Mouse (Mus musculus): Measurements from ENCODE around the gene Rnf113a1. TPM values are rescaled to one million over a fixed set of nuclear protein-coding genes. Genes with fewer than 3 reads are reported as not detected.
"Not testable (repeated sequence)": the region's sequence is repeated elsewhere in the genome, so short reads cannot be mapped to it uniquely, and the experiment has no call there.

Rnf113a1 gene
- total and polyA plus RNA-seq, 3 experiments = 6.7 to 8.8 TPM; not detected in 1

DNA sequence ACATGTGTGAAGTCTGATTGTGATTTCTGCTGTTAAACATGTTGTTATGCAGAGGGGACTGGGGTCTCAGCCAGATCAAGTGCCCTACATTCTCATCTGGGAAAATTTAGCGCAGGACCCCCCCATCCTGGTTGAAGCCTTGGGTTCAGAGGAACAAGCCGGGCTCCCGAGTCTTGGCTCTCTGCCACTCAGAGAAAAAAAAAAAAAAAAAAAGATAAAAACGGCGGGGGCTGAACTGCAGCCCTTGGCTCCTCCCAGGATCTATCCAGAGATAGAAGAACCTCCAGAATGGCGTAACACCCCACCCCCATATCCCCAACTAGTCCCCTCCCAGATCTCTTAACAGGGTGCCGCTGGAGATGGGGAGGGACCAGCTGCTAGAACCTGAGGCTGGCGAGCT, 6.6 kb upstream of the Rnf113a1 start:
- H3K36me3 ChIP-seq (ENCODE audit: control insufficient read depth in 1 of 2, insufficient read depth in 2 of 2, low read length in 2 of 2); H3K9me3 ChIP-seq (replicated peaks; ENCODE audit: insufficient read depth, low read length); H3K27me3 ChIP-seq (ENCODE audit: control insufficient read depth in 1 of 2, insufficient read depth in 2 of 2, low read length in 2 of 2); H3K79me2 ChIP-seq (ENCODE audit: control insufficient read depth, insufficient read depth, low read length, poor library complexity); H3K4me1 ChIP-seq (ENCODE audit: control insufficient read depth in 1 of 2, insufficient read depth in 2 of 2, low read length in 2 of 2); H3K27ac ChIP-seq (ENCODE audit: control insufficient read depth, low read depth, low read length): not testable (repeated sequence)
- H3K9ac ChIP-seq (ENCODE audit: control insufficient read depth, low read depth, low read length, poor library complexity, severe bottlenecking) = peak overlapping the region; percentile 34
- peak; percentile 42 for DNase-seq (ENCODE audit: low read depth, low spot score)
- H3K4me3 ChIP-seq (ENCODE audit: control insufficient read depth in 1 of 2, insufficient read depth in 1 of 2, low read depth in 2 of 2, low read length in 2 of 2) = peak overlapping the region; percentile 36 to 43; a peak in 3 of 4 replicates
- peak; percentile 90 for TF ChIP-seq ZNF384 (IDR thresholded peaks at IDR 0.05; ENCODE audit: low read depth, low read length)

DNA sequence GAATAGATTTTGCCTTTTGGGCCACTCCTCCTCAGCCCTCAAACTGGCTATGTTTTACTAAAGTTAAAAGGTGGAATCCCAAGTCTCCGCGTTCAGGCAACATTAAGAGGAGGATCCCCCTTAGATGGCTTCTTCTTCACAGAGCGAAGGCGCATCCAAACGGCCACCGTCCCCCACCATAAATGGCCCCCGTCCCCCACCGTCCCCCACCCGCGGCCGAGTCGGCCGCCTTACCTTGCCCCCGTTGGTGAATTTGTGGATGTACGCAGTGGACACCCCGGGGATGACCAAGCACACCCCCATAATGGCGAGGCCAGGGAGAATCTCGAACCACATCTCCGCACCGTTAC, 315 bp upstream of the Rnf113a1 start:
- Histone ChIP-seq H3K36me3 (ENCODE audit: control insufficient read depth in 1 of 2, insufficient read depth in 2 of 2, low read length in 2 of 2) (peaks cover 0 to 7% of the 10 kb centered on the region in 2 experiments; a peak in 3 of 4 replicates), H3K27me3 (ENCODE audit: control insufficient read depth in 1 of 2, insufficient read depth in 2 of 2, low read length in 2 of 2) (no peaks in the 10 kb centered on the region), H3K9ac (ENCODE audit: control insufficient read depth, low read depth, low read length, poor library complexity, severe bottlenecking) (peak overlapping the region; percentile 81), H3K9me3 (replicated peaks; ENCODE audit: insufficient read depth, low read length) (no peaks in the 10 kb centered on the region), H3K4me1 (ENCODE audit: control insufficient read depth in 1 of 2, insufficient read depth in 2 of 2, low read length in 2 of 2) (peaks cover 0 to 4% of the 10 kb centered on the region in 2 experiments), H3K79me2 (ENCODE audit: control insufficient read depth, insufficient read depth, low read length, poor library complexity) (peaks cover 20% of the 10 kb centered on the region), H3K4me3 (ENCODE audit: control insufficient read depth in 1 of 2, insufficient read depth in 1 of 2, low read depth in 2 of 2, low read length in 2 of 2) (peak overlapping the region; percentile 92 to 100), H3K27ac (ENCODE audit: control insufficient read depth, low read depth, low read length) (peak overlapping the region; percentile 34)
- TF ChIP-seq POLR2A (IDR thresholded peaks at IDR 0.05; ENCODE audit: control insufficient read depth in 1 of 2, insufficient read depth in 1 of 2, low read depth in 1 of 2, low read length in 2 of 2, poor library complexity in 1 of 2) = 0 out of 4 replicates have a peak, but pooled peaks of 1 of the 2 experiments have one; percentile 3
- TF ChIP-seq UBTF (IDR thresholded peaks at IDR 0.05; ENCODE audit: borderline replicate concordance, insufficient read depth, low read depth, low read length) = no peak
- no peak for DNase-seq (ENCODE audit: low read depth, low spot score)

DNA sequence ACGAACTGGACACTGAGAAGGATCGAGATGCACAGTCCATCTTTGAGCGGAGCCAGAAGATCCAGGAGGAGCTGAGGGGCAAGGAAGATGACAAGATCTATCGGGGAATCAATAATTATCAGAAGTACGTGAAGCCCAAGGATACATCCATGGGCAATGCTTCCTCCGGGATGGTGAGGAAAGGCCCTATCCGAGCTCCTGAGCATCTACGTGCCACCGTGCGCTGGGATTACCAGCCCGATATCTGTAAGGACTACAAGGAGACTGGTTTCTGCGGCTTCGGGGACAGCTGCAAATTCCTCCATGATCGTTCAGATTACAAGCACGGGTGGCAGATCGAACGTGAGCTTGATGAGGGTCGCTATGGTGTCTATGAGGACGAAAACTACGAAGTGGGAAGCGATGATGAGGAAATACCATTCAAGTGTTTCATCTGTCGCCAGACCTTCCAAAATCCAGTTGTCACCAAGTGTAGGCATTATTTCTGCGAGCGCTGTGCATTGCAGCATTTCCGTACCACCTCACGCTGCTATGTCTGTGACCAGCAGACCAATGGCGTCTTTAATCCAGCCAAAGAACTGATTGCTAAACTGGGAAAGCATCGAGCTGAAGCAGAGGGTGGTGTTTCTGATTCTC, 817 bp downstream of the Rnf113a1 start:
- Histone ChIP-seq H3K79me2 (ENCODE audit: control insufficient read depth, insufficient read depth, low read length, poor library complexity) (peaks cover 20% of the 10 kb centered on the region), H3K4me1 (ENCODE audit: control insufficient read depth in 1 of 2, insufficient read depth in 2 of 2, low read length in 2 of 2) (peaks cover 0 to 4% of the 10 kb centered on the region in 2 experiments), H3K9ac (ENCODE audit: control insufficient read depth, low read depth, low read length, poor library complexity, severe bottlenecking) (peak overlapping the region; percentile 81), H3K27me3 (ENCODE audit: control insufficient read depth in 1 of 2, insufficient read depth in 2 of 2, low read length in 2 of 2) (no peaks in the 10 kb centered on the region), H3K4me3 (ENCODE audit: control insufficient read depth in 1 of 2, insufficient read depth in 1 of 2, low read depth in 2 of 2, low read length in 2 of 2) (peak overlapping the region; percentile 92 to 100), H3K9me3 (replicated peaks; ENCODE audit: insufficient read depth, low read length) (no peaks in the 10 kb centered on the region), H3K36me3 (ENCODE audit: control insufficient read depth in 1 of 2, insufficient read depth in 2 of 2, low read length in 2 of 2) (peaks cover 0 to 7% of the 10 kb centered on the region in 2 experiments; a peak in 3 of 4 replicates), H3K27ac (ENCODE audit: control insufficient read depth, low read depth, low read length) (no peak overlapping the region; the same call in 1 of the 2 replicates)
- peak; percentile 20; the same call in 1 of the 2 replicates for TF ChIP-seq MXI1 (IDR thresholded peaks at IDR 0.05; ENCODE audit: low read depth, low read length)
- TF ChIP-seq NRF1 (IDR thresholded peaks at IDR 0.05; ENCODE audit: insufficient read depth, low read depth, low read length, poor library complexity, severe bottlenecking) = no peak
- TF ChIP-seq ELF1 (IDR thresholded peaks at IDR 0.05; ENCODE audit: low read depth, low read length) = no peak
- no peak for TF ChIP-seq GABPA (IDR thresholded peaks at IDR 0.05; ENCODE audit: low read depth, low read length)
- TF ChIP-seq ZNF384 (IDR thresholded peaks at IDR 0.05; ENCODE audit: low read depth, low read length) = no peak
- peak; percentile 50 for DNase-seq (ENCODE audit: low read depth, low spot score)

DNA sequence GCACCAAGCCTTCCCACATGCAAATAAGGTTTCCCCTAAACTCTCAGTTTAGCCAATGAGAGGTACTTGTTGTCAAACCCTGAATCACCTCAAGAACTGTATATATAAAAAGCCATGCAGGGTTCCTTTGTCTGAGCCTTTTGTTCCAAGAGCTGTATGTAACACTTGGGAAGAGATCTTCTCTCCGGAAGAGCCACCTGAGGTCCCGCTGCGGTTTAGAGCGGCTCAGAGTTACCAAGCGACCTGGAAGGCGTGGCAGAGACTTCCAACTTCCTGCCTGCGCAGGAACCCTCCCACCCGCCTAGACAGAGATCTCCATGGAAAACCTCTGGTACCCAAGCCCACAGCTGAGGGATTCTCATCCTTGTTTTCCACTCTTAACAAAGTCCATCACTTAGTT, 7.6 kb downstream of the Rnf113a1 start:
- H3K9ac ChIP-seq (ENCODE audit: control insufficient read depth, low read depth, low read length, poor library complexity, severe bottlenecking) = no peak overlapping the region
- H3K27me3 ChIP-seq (ENCODE audit: control insufficient read depth in 1 of 2, insufficient read depth in 2 of 2, low read length in 2 of 2) = no peaks in the 10 kb centered on the region
- no peak overlapping the region for H3K4me3 ChIP-seq (ENCODE audit: control insufficient read depth in 1 of 2, insufficient read depth in 1 of 2, low read depth in 2 of 2, low read length in 2 of 2)
- no peak for TF ChIP-seq UBTF (IDR thresholded peaks at IDR 0.05; ENCODE audit: borderline replicate concordance, insufficient read depth, low read depth, low read length)
- TF ChIP-seq MAFK (IDR thresholded peaks at IDR 0.05; ENCODE audit: borderline replicate concordance, low read depth, low read length) = no peak
- no peak for TF ChIP-seq CHD2 (IDR thresholded peaks at IDR 0.05; ENCODE audit: low read length)
- no peak for TF ChIP-seq USF2 (IDR thresholded peaks at IDR 0.05; ENCODE audit: borderline replicate concordance in 1 of 2, insufficient read depth in 1 of 2, low read depth in 1 of 2, low read length in 2 of 2)
- no peaks in the 10 kb centered on the region for H3K36me3 ChIP-seq (ENCODE audit: control insufficient read depth in 1 of 2, insufficient read depth in 2 of 2, low read length in 2 of 2)
- DNase-seq (ENCODE audit: low read depth, low spot score) = no peak
- no peaks in the 10 kb centered on the region for H3K4me1 ChIP-seq (ENCODE audit: control insufficient read depth in 1 of 2, insufficient read depth in 2 of 2, low read length in 2 of 2)
- no peaks in the 10 kb centered on the region for H3K79me2 ChIP-seq (ENCODE audit: control insufficient read depth, insufficient read depth, low read length, poor library complexity)
- H3K9me3 ChIP-seq (replicated peaks; ENCODE audit: insufficient read depth, low read length) = no peaks in the 10 kb centered on the region
- no peak overlapping the region for H3K27ac ChIP-seq (ENCODE audit: control insufficient read depth, low read depth, low read length)

Measured in MEL (cell line).